Mouse (Mus musculus) embryonic facial prominence, embryonic 13.5 days (tissue): ENCODE data around the gene Atp8b3. TPM values are rescaled to one million over a fixed set of nuclear protein-coding genes. Genes with fewer than 3 reads are reported as not detected.

ENCODE experiments used
- ATAC-seq: fragments of 200-750 bp; cut with Nextera tagmentation; 2 replicates; pipeline ENCODE4 v1.8.0; 2017; ENCODE audit warnings: low read depth; ENCODE audit not compliant: insufficient number of reproducible peaks, insufficient read depth, low FRiP score, low TSS enrichment
- H3K27ac ChIP-seq: fragments of 300-500 bp; sonication (generic); 2 replicates; pipeline ENCODE4 v1.5.1; 2015; ENCODE audit warnings: moderate library complexity, mild to moderate bottlenecking, inconsistent platforms
- H3K27me3 ChIP-seq: fragments of 300-500 bp; sonication (generic); 2 replicates; pipeline ENCODE4 v1.6.1; 2015; ENCODE audit warnings: mild to moderate bottlenecking, inconsistent platforms
- H3K36me3 ChIP-seq: fragments of 300-500 bp; sonication (generic); 2 replicates; pipeline ENCODE4 v1.6.1; 2015; ENCODE audit warnings: mild to moderate bottlenecking, inconsistent platforms
- H3K4me1 ChIP-seq: fragments of 300-500 bp; sonication (generic); 2 replicates; pipeline ENCODE4 v1.6.1; 2015; ENCODE audit warnings: inconsistent platforms
- H3K4me2 ChIP-seq: fragments of 300-500 bp; sonication (generic); 2 replicates; pipeline ENCODE4 v1.6.1; 2015; ENCODE audit warnings: moderate library complexity, mild to moderate bottlenecking, inconsistent platforms
- H3K4me3 ChIP-seq: fragments of 300-500 bp; sonication (generic); 2 replicates; pipeline ENCODE4 v1.5.1; 2015; ENCODE audit warnings: mild to moderate bottlenecking, inconsistent platforms
- H3K9ac ChIP-seq: fragments of 300-500 bp; sonication (generic); 2 replicates; pipeline ENCODE4 v1.6.1; 2015; ENCODE audit warnings: mild to moderate bottlenecking, inconsistent platforms
- H3K9me3 ChIP-seq: fragments of 300-500 bp; sonication (generic); 2 replicates; pipeline ENCODE4 v1.6.1; 2016; ENCODE audit warnings: inconsistent platforms
- WGBS: fragments of 180-500 bp; shearing (Covaris S2); methylation state at CpG from one replicate; pipeline ENCODE4 v1.1.7; 2015; ENCODE audit warnings: mixed read lengths; 5-methylcytosine and 5-hydroxymethylcytosine counted together
- polyA plus RNA-seq: library from polyadenylated mRNA; unstranded; fragments of >200 nt; fragmentation: Nextera tagmentation; extraction: Ambion mirVana; gene quantifications from 2 replicates; pipeline ENCODE4 v1.2.1, GENCODE M21; 2015

The Atp8b3 gene
- polyA plus RNA-seq, 1 experiment from 2014 or later: 0.04 TPM

DNA sequence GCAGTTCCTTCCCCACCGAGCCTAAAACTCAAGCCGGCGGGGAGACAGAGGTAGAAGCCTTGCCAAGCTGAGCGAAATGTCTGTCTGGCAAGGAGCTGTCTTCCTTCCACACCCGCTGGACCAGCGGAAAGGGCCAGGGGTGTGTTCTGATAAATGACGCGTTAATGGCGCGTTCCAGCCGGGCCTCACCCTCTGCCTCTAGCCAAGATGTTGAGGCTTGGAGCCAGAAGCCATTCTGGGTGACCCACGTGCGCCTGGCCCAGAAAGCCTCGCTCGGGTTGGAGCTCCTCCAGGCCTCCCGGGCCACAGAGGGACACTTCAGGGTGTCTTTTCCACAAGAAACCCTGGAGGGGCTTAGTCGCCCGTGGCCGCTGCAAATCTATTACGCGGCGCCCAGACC is 48.9 kb downstream of the Atp8b3 start:
- WGBS: under 1% methylated on average over 22 of the region's 22 CpGs
- ATAC-seq: no peak
- H3K4me3 ChIP-seq: no peak overlapping the region

DNA sequence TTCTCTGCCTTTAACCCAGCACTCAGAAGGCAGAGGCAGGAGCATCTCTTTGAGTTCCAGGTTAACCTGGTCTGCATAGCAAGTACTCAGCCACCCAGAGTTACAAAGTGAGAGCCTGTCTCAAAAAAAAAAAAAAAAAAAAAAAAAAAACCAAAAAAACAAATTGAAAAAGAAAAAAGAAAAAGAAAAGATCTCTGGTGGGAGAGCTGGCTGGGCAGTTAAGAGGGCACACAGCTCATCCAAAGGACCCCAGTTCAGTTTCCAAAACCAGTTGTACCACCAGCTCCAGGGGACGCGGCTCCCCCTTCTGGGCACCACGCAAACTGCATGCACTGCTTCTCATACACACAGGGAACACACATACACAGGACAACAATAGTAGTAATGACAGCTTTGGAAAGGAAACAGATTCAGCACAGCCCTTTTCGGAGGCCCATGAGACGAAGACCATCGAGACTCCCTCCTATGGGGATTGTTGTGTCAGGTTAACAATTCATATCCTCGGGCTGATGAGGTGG is 52.0 kb downstream of the Atp8b3 start:
- Histone ChIP-seq H3K36me3 (no peaks in the 10 kb centered on the region), H3K27me3 (peaks cover 93% of the 10 kb centered on the region), H3K4me1 (no peaks in the 10 kb centered on the region), H3K9me3 (0 out of 2 replicates have a peak, but pooled peaks cover 5% of the 10 kb centered on the region), H3K4me3 (no peak overlapping the region), H3K4me2 (no peak overlapping the region), H3K27ac (no peak overlapping the region), H3K9ac (no peak overlapping the region)
- no peak for ATAC-seq
- WGBS: 76% methylated on average over 7 of the region's 7 CpGs

More for the DNA sequence above, 48.9 kb downstream of the Atp8b3 start:
- Histone ChIP-seq H3K9me3 (0 out of 2 replicates have a peak, but pooled peaks cover 5% of the 10 kb centered on the region), H3K9ac (no peak overlapping the region), H3K27me3 (peaks cover 95% of the 10 kb centered on the region), H3K4me1 (peaks cover 7% of the 10 kb centered on the region), H3K36me3 (no peaks in the 10 kb centered on the region), H3K4me2 (no peak overlapping the region), H3K27ac (no peak overlapping the region)

DNA sequence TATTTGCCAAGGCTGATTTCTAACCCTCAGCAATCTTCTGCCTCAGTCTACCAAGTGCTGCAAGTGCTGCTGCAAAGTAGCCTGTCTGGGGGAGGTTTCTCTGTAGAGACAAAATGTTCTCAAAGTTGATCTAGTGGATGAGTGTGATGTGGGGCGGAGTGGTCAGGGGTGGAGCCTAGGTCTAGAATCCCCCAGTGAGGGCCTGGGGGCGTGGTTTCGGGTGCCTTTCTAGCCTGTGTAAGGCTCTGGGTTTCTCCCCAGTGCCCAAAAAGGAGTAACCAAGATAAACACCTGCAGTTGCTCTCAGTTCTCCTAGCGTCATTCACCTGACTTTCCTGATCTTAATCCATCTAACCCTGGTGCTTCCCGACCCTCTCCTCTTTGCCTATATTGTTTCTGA is 57.9 kb downstream of the Atp8b3 start:
- WGBS: 16% methylated on average over 5 of the region's 5 CpGs
- Histone ChIP-seq H3K27ac (no peak overlapping the region), H3K9me3 (no peaks in the 10 kb centered on the region), H3K27me3 (peaks cover 77% of the 10 kb centered on the region), H3K9ac (no peak overlapping the region), H3K4me3 (no peak overlapping the region), H3K4me1 (no peaks in the 10 kb centered on the region), H3K4me2 (no peak overlapping the region), H3K36me3 (no peaks in the 10 kb centered on the region)
- ATAC-seq: no peak

DNA sequence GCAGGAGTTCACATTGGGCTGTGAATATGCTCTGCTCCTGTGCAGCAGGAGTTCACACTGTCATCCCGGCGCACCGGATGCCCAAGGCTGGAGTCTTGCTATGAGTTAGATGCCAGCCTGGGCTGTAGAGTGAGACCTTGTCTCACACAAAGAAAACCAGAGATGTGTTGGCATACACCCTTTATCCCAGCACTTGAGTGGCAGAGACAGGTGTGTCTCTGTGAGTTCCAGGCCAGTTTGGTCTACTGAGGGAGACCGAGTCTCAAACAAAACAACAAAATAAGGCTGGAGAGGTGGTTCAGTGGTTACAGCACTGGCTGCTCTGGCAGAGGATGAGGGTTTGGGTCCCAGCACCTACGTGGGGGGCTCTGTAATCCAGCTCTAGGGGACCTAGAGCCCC is 60.4 kb downstream of the Atp8b3 start:
- Histone ChIP-seq H3K4me2 (no peak overlapping the region), H3K27ac (no peak overlapping the region), H3K27me3 (peaks cover 52% of the 10 kb centered on the region), H3K4me3 (no peak overlapping the region), H3K36me3 (no peaks in the 10 kb centered on the region), H3K9ac (no peak overlapping the region), H3K4me1 (peaks cover 9% of the 10 kb centered on the region), H3K9me3 (no peaks in the 10 kb centered on the region)
- ATAC-seq: no peak
- WGBS: 78% methylated on average over 5 of the region's 5 CpGs

DNA sequence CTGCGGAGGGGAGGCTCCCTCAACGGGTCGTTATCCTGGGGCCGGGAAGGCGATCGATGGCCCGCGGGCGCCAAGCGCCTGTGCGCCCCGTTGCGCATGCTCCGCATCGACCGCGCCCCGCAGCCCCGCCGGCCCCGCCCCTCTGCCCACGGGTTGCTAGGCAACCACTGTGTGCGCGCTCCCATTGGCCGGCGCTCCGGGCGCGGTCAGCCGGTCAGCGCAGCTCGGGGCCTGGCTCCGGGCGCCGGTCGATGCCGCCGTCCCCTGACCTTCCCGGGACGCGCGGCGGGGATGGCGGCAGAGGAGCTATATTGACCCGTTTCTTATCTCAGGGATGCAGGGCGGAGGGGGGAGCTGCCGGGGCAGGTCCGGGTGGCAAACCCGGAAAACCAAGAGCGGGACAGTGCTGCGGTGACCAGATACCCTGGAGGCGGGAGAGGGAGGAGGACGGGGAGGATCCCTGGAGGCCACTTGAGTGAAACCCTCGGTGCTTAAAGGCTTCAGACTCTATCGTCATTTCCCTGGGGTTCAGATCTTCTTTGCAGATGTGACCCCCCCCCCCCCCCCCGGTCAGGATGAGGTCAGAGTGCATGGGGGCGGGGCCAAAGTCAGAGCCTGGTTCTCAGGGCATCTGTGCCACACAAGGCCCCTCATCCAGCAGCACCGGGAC is 63.5 kb downstream of the Atp8b3 start:
- Histone ChIP-seq H3K9me3 (no peaks in the 10 kb centered on the region), H3K4me3 (peak overlapping the region; percentile 62), H3K4me1 (peaks cover 14% of the 10 kb centered on the region), H3K9ac (peak overlapping the region; percentile 76), H3K4me2 (peak overlapping the region; percentile 77), H3K27ac (peak overlapping the region; percentile 60; the same call in 1 of the 2 replicates), H3K27me3 (peaks cover 54% of the 10 kb centered on the region), H3K36me3 (no peaks in the 10 kb centered on the region)
- peak; percentile 79 for ATAC-seq
- WGBS: under 1% methylated on average over 58 of the region's 58 CpGs

Other genes with a start within 250 kb of the Atp8b3 start
- gene Rps15, start 246.7 kb downstream of the Atp8b3 start, polyA plus RNA-seq: 1,000 and 1,047 TPM in 2 replicates
- 9.3 and 9.4 TPM in 2 replicates for gene Apc2, start 243.1 kb downstream of the Atp8b3 start, polyA plus RNA-seq
- 49.3 and 57.9 TPM in 2 replicates for gene 2310011J03Rik, start 218.6 kb downstream of the Atp8b3 start, polyA plus RNA-seq
- 4.4 and 4.9 TPM in 2 replicates for gene Pcsk4, start 209.6 kb downstream of the Atp8b3 start, polyA plus RNA-seq
- 6.0 and 6.3 TPM in 2 replicates for gene Reep6, start 209.2 kb downstream of the Atp8b3 start, polyA plus RNA-seq
- 3.2 and 4.3 TPM in 2 replicates for gene Adamtsl5, start 190.7 kb downstream of the Atp8b3 start, polyA plus RNA-seq
- gene Plk5, start 182.7 kb downstream of the Atp8b3 start, polyA plus RNA-seq: 1.8 and 2.6 TPM in 2 replicates
- 8.9 and 10.4 TPM in 2 replicates for gene Mex3d, start 151.5 kb downstream of the Atp8b3 start, polyA plus RNA-seq
- 263 and 297 TPM in 2 replicates for gene Mbd3, start 139.6 kb downstream of the Atp8b3 start, polyA plus RNA-seq
- gene Uqcr11, start 132.3 kb downstream of the Atp8b3 start, polyA plus RNA-seq: 447 and 479 TPM in 2 replicates
- 162 and 183 TPM in 2 replicates for gene Tcf3, start 105.5 kb downstream of the Atp8b3 start, polyA plus RNA-seq
- not detected in 2 replicates for gene Onecut3, start 44.3 kb downstream of the Atp8b3 start, polyA plus RNA-seq
- gene Rexo1, start 22.4 kb upstream of the Atp8b3 start, polyA plus RNA-seq: 25.9 and 31.3 TPM in 2 replicates
- 9.5 and 12.0 TPM in 2 replicates for gene Klf16, start 38.2 kb upstream of the Atp8b3 start, polyA plus RNA-seq
- gene Abhd17a, start 51.2 kb upstream of the Atp8b3 start, polyA plus RNA-seq: 84.6 and 85.3 TPM in 2 replicates
- gene Scamp4, start 63.7 kb upstream of the Atp8b3 start, polyA plus RNA-seq: 79.6 and 95.1 TPM in 2 replicates
- gene Adat3, start 63.8 kb upstream of the Atp8b3 start, polyA plus RNA-seq: 5.9 and 9.1 TPM in 2 replicates
- 4.3 and 4.6 TPM in 2 replicates for gene Gm49322, start 66.9 kb upstream of the Atp8b3 start, polyA plus RNA-seq
- gene Csnk1g2, start 83.7 kb upstream of the Atp8b3 start, polyA plus RNA-seq: 131 and 169 TPM in 2 replicates
- 76.8 and 82.4 TPM in 2 replicates for gene Btbd2, start 117.9 kb upstream of the Atp8b3 start, polyA plus RNA-seq
- 78.3 and 86.3 TPM in 2 replicates for gene Mknk2, start 139.0 kb upstream of the Atp8b3 start, polyA plus RNA-seq
- gene Mob3a, start 162.9 kb upstream of the Atp8b3 start, polyA plus RNA-seq: 45.8 and 46.3 TPM in 2 replicates
- 24.0 and 29.2 TPM in 2 replicates for gene Izumo4, start 163.1 kb upstream of the Atp8b3 start, polyA plus RNA-seq
- 73.3 and 73.5 TPM in 2 replicates for gene Ap3d1, start 203.1 kb upstream of the Atp8b3 start, polyA plus RNA-seq
- 17.9 and 18.5 TPM in 2 replicates for gene Dot1l, start 216.1 kb upstream of the Atp8b3 start, polyA plus RNA-seq